Mouse (Mus musculus): ENCODE data around the gene Btnl4.
"Not testable (repeated sequence)": the region's sequence is repeated elsewhere in the genome, so short reads cannot be mapped to it uniquely, and the experiment has no call there.

The Btnl4 gene

DNA sequence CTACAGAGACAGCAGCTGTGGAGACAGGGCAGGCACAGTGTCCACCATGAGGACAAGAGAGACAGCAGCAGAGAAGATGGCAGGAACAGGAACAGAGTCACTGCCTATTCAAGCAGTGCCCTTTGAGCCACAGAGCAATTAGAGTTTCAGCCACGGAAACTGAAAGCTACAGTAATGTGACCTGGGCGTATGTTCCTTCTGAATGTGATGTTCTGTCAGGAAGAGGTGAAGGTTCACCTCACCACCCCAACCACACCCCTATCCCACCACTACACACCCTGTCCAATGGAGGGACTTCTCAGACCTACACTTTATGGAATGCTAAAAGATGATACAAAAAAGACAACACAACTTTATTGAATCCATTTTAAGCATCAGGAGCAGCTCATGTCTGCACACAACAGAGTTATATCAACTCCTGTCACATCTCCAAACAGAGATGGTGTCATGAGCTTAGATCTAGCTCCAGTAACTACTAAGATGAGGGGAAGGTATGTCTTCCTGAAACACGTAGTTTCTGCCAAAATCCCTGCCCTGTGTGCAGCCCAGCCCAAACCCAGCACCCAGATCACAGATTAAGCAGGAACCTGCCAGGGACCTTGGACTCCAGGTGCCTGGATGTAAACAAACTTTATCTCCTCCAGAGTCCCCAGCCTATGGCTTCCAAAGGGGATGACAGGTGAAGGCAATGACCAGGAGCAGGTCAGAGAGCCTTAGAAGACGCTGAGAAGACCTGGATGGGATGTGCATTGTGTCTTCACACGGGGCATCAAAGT lies at the start of gene Btnl4:
Gene Btnl4, minus strand, starts transcription at position 81 of the 776 bp plus-strand sequence.
- not testable (repeated sequence) for DNase-seq (ENCODE audit: low read depth)

DNA sequence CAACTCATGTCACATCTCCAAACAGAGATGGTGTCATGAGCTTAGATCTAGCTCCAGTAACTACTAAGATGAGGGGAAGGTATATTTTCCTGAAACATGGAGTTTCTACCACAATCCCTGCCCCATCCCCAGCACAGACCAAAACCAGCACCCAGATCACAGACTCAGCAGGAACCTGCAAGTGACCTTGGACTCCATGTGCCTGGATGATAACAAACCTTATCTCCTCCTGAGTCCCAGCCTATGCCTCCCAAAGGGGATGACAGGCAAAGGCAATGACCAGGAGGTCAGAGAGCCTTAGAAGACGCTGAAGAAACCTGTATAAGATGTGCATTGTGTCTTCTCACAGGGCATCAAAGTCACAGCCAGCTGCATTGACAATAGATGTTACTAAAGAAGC lies 41.9 kb upstream of the Btnl4 start:
- no peak for DNase-seq (ENCODE audit: low read depth)

DNA sequence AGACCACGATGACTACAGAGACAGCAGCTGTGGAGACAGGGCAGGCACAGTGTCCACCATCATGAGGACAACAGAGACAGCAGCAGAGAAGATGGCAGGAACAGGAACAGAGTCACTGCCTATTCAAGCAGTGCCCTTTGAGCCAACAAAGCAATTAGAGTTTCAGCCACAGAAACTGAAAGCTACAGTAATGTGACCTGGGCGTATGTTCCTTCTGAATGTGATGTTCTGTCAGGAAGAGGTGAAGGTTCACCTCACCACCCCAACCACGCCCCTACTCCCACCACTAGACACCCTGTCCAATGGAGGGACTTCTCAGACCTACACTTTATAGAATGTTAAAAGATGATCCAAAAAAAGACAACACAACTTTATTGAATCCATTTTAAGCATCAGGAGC lies 41.5 kb upstream of the Btnl4 start:
- not testable (repeated sequence) for DNase-seq (ENCODE audit: low read depth)

DNA sequence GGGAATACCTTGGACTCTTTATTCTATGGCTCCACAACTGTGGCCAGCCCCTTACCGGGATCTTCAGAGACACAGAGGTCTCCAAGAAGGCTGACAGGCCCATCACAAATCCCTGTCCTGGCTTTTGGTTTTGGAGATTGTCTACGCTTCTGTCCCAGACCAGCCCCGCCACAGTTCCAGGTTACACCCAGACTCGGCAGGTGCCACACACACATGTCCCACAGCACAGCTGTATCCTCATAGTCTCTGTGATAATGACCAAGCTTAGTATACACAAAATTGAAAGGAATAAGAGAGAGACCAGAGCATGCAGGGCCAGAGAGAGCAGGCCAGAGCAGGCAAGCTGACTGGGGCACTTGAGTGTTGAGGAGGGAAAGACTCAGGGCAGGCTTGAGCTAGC lies 40.7 kb upstream of the Btnl4 start:
- no peak for DNase-seq (ENCODE audit: low read depth)

DNA sequence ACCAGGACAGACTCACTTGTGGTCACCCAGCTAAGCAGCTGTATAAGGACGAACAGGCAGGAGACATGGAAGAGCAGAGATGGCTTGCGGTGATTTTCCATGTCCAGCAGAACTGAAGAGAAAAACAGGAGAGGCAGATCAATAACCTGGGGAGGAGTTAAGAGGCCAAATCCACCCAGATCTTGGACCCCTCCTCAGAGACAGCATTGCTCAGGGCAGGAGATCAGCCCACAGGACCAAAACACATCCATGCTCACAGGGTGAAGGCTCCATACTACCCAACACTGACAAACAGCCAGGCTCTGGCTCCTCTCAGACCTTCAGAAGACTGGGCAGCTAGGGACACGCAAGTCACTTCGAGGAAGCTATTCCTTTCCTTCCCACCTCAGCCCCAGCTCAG lies 40.1 kb upstream of the Btnl4 start, which contains the start of gene Btnl6:
Gene Btnl6, minus strand, starts transcription at position 101 of the 400 bp plus-strand sequence.
- DNase-seq (ENCODE audit: low read depth): no peak

DNA sequence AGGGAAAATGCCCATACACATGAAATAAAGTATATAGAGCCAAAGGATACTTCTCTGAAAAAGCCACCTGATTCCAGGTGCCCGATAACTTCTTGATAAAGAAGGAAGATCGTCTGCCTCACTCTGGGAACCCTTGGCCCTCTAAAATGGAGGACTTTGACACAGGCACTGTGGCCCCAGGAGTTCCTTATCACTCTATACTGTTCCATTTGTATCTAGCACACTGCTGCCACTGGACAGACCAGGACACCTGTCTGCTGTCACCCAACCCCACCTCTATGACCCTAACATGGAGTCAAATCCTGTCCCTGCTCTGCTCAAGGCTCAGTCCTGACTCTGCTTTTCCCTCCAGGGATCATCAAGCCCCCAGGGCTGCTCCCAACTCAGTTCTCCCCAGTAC lies 39.4 kb upstream of the Btnl4 start:
- no peak for DNase-seq (ENCODE audit: low read depth)

DNA sequence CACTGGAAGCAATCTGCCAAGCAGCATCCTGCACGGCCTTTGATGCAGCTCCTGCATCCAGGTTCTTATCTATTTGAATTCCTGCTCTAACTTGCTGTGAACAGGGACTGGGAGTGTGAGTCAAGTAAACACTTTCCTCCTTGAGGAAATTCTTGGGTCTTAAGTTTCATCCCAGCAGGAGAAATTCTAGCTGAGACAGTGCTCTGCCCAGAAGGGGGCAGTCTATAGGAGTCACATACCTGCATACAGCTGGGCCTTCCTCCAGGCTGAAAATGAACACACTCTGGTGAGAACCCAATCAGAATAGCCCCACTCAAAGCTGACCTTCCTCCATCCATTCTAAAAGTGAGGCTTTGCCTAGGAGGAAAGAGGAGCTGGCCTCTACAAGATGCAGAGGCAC lies 34.6 kb upstream of the Btnl4 start:
- peak; percentile 13 for DNase-seq (ENCODE audit: low read depth)

DNA sequence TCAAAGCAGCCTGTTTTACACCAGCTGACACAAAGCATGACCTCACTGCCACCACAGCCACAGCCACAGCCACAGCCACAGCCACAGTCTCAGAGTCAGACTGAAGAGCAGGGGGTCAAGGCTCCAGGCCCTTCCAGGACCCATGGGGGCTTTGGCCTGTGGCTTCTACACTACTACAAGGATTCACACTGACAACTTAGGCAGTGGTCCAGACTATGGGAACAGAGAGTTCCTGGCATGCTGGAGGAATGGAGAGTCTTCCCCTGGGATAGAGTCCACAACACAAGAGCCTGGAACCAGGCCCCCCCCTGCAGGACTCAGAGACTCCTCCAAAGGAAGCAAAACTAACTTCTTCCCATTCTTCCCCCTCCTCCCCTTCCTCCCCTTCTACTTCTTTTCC lies 30.5 kb upstream of the Btnl4 start:
- no peak for DNase-seq (ENCODE audit: low read depth)

DNA sequence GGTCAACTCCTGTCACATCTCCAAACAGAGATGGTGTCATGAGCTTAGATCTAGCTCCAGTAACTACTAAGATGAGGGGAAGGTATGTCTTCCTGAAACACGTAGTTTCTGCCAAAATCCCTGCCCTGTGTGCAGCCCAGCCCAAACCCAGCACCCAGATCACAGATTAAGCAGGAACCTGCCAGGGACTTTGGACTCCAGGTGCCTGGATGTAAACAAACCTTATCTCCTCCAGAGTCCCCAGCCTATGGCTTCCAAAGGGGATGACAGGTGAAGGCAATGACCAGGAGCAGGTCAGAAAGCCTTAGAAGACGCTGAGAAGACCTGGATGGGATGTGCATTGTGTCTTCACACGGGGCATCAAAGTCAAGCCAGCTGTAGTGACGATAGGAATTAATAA lies 20.6 kb upstream of the Btnl4 start:
- DNase-seq (ENCODE audit: low read depth): not testable (repeated sequence)

DNA sequence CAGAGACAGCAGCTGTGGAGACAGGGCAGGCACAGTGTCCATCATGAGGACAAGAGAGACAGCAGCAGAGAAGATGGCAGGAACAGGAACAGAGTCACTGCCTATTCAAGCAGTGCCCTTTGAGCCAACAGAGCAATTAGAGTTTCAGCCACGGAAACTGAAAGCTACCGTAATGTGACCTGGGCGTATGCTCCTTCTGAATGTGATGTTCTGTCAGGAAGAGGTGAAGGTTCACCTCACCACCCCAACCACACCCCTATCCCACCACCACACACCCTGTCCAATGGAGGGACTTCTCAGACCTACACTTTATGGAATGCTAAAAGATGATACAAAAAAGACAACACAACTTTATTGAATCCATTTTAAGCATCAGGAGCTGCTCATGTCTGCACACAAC lies 20.2 kb upstream of the Btnl4 start:
- peak; percentile 6 for DNase-seq (ENCODE audit: low read depth)

DNA sequence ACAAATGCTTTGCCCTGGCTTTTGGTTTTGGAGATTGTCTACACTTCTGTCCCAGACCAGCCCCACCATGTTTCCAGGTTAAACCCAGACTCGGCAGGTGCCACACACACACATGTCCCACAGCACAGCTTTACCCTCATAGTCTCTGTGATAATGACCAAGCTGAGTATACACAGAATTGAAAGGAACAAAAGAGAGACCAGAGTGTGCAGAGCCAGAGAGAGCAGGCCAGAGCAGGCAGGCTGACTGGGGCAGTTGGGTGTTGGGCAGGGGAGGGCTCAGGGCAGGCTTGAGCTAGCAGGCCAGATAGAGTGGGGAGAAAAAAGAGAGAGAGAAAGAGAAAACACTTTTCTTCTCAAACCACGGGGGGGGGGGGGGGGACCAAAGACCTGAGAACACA lies 19.4 kb upstream of the Btnl4 start:
- DNase-seq (ENCODE audit: low read depth): no peak

DNA sequence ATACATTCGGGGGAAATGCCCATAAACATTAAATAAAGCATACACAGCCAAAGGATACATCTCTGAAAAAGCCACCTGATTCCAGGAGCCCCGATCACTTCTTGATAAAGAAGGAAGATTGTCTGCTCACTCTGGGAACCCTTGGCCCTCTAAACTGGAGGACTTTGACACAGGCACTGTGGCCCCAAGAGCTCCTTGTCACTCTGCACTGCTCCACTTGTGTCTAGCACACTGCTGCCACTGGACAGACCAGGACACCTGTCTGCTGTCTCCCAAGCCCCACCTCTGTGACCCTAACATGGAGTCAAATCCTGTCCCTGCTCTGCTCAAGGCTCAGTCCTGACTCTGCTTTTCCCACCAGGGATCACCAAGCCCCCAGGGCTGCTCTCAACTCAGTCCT lies 18.0 kb upstream of the Btnl4 start:
- not testable (repeated sequence) for DNase-seq (ENCODE audit: low read depth)

DNA sequence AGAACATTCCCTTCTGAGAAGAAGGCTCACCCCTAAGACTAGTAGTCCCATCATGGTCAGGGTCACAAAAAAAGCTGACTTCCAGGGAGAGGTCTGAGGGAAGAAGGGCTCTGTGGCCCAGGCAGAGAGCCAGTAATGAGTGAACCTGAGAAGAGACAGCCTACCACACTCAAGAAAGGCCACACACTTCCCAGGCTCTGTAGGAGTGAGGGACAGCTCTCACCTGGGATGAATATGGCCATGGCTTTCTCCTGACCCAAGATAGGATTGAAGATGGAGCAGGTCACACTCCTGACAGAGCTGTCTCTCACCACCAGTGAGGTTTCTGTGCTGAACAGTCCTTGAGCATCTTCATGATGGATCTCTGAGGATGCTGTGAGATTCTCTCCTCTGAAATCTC lies 15.7 kb upstream of the Btnl4 start:
- no peak for DNase-seq (ENCODE audit: low read depth)

DNA sequence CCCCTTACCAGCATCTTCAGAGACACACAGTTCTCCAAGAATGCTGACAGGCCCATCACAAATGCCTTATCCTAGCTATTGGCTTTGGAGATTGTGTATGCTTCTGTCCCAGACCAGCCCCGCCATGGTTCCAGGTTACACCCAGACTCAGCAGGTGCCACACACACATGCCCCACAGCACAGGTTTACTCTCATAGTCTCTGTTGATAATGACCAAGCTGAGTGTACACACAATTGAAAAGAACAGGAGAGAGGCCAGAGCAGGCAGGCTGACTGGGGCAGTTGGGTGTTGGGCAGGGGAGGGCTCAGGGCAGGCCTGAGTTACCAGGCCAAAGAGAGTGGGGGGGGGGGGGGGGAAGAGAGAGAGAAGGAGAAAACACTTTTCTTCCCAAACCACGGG lies 691 bp downstream of the Btnl4 start:
- DNase-seq (ENCODE audit: low read depth): no peak

DNA sequence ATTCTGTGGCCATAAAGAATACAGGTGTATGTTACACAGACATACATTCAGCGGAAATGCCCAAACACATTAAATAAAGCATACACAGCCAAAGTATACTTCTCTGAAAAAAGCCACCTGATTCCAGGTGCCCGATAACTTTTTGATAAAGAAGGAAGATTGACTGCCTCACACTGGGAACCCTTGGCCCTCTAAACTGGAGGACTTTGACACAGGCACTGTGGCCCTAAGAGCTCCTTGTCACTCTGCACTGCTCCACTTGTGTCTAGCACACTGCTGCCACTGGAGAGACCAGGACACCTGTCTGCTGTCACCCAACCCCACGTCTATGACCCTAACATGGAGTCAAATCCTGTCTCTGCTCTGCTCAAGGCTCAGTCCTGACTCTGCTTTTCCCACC lies 2.1 kb downstream of the Btnl4 start:
- DNase-seq (ENCODE audit: low read depth): no peak

DNA sequence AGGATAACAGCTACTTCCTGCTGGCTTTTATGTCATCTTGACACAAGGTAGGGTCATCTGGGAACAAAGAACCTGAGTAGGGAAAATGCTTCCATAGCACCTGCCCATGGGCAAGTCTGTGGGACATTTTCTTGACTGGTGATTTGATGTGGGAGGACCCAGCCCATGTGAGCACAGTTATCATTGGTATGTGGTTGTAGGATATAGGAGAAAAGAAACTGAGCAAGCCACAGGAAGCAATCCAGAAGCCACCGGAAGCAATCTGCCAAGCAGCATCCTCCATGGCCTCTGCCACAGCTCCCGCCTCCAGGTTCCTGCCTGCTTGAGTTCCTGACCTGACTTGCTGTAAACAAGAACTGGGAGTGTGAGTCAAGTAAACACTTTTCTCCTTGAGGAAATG lies 6.6 kb downstream of the Btnl4 start:
- DNase-seq (ENCODE audit: low read depth): no peak

DNA sequence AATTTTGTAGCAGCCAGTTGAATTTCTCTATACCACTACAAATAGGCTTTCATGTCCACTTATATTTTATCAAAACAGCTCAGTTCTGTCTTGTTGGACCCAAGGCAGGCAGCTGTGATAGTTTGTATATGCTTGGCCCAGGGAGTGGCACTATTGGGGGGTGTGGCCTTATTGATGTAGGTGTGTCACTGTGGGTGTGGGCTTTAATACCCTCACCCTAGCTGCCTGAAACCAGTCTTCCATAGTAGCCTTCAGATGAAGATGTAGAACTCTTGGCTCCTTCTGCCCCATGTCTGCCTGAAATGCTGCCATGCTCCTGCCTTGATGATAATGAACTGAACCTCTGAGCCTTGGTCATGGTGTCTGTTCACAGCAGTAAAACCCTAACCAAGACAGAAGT lies 11.2 kb downstream of the Btnl4 start:
- not testable (repeated sequence) for DNase-seq (ENCODE audit: low read depth)

DNA sequence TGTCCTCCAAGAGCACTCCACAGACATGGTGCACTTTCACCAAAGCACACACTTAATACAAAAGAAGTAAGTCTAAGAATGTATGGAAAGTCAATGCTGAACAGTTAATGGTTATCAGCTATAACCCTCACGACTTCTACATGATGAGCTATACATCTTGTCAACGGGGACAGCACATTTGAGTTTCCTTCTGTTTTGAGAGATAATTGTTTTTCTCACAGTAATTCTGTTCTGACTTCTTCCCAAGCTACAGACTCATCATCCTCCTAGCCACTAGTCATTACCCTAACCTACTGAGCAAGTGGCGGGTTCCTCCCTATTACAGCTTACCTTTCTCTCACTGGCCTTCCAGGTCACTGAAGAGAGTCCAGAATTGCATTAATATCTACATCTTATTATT lies 17.9 kb downstream of the Btnl4 start:
- DNase-seq (ENCODE audit: low read depth): no peak

DNA sequence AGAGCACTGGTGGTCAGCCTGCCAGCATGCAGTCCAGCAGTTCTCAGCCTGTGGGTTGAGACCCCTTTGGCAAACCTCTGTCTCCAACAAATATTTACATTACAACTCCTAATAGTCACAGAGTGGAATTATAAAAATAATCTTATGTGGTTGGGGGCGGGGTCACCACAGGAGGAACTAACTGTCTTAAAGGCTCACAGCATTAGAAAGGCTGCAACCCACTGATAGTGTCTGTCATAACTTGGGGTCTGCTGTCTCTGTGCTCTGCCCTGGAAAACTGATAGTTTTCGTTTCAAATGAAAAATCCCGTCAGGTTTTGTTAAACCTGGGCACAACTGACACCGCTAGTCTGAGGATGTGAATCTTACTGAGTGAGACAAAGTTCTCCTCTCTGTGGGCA lies 19.4 kb downstream of the Btnl4 start:
- no peak for DNase-seq (ENCODE audit: low read depth)

DNA sequence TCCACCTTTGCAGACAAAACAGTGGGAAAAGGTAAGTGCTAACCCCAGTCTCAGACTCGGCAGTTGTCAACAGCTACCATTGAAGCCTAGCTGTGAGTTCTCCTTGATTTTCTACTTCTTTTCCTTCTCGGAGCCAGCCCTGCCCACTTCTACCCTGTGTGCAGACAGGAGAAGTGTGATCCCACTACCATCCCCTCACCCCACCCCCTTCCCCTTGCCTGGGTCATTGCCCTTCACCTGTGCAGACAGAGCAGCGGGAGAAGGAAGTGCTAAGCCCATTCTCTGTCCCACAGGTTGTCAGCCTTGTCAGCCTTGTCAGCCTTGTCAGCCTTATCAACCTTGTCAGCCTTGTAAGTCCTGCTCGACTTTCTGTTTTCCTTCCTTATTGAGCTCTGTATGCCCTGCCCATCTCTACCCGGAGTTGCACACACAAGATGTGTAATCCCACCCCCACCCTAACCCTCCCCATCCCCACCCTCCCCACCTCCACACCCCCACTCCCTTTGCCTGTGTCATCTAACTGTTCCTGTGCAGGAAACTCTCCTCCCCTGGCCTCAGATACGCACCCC lies 28.6 kb downstream of the Btnl4 start:
- no peak for DNase-seq (ENCODE audit: low read depth)

DNA sequence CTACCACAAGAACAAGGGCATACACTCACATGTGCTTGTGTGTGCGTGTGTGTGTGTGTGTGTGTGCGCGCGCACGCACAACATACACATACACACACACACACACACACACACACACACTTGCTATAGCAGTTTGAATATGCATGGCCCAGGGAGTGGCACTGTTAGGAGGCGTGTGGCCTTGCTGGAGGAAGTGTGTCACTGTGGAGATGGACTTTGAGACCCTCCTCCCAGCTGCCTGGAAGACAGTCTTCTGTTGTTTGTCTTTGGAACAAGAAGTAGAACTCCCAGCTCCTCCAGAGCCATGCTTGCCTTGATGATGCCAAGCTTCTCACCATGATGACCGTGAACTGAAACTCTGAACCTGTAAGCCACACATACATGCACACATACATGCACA lies 35.1 kb downstream of the Btnl4 start:
- DNase-seq (ENCODE audit: low read depth): no peak

DNA sequence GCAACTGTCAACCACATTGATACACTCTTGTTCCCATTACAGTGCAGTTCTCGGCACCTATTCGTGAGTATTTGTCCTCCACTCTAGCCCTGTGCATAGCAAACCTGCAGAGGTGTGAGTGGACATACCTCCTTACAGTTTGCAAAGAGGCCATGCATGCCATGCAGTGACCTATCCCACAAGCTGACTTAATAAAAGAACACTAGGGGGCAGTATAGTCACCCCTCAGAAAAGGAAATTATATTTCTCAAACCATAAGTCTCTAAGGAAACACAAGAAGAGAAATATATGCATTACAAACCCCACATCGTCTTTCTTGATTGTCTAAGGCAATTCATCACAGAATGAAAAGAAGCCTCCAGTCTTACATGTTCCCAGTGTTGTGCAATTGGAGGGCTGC lies 37.3 kb downstream of the Btnl4 start:
- DNase-seq (ENCODE audit: low read depth): peak; percentile 58

DNA sequence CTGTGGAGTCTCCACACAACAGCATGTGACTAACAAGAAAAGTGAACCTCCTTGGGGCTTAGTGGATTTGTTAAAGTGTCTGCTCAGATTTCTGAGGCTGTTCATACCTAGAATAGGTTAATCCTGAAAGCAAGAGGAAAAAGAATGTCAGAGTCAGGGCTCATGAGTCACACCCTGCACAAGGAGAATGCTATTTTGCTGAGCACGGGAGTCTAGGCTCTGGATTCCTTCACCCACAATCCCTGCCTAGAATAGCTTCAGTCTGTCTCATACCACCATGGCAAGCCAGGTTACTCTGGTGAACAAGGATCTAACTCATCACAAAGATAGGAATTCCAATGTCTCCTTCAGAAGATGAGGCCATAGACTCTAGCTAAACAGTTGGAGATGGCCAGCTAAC lies 38.5 kb downstream of the Btnl4 start:
- DNase-seq (ENCODE audit: low read depth): no peak

DNA sequence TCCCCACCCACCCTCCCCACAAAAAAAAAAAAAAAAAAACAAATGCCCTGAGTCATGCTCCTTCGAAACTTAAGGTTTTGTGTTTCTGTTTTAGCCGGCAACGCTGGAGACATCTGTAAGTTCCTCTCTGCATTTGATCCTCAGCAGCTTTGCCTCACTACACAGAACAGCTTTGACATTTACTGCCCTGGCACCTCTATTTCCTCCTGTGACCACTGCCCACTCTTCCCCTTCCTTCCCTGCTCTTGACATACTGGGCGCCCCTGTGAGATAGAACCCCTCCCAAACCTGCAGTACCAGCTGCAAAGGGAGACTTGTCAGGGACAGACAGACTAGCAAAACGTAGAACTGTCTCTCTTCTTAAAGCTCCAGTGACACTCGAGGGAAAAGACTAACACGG lies 39.5 kb downstream of the Btnl4 start:
- no peak for DNase-seq (ENCODE audit: low read depth)

Data from induced T-regulatory cell, adult 2 months (primary cell).